Mouse (Mus musculus) neural tube, embryonic 14.5 days (tissue): ENCODE results near the gene Fmo1. TPM values are rescaled to one million over a fixed set of nuclear protein-coding genes. Genes with fewer than 3 reads are reported as not detected.

Experiments
- ATAC-seq: fragments of 200-750 bp; cut with Nextera tagmentation; 2 replicates; pipeline ENCODE4 v1.8.0; 2017; ENCODE audit warnings: low read depth, mild to moderate bottlenecking, moderate TSS enrichment, moderate library complexity
- H3K27ac ChIP-seq: fragments of 300-500 bp; sonication (generic); 2 replicates; pipeline ENCODE4 v1.5.1; 2014; ENCODE audit warnings: low read depth, mild to moderate bottlenecking, control low read depth, low read length, moderate library complexity, mixed read lengths
- H3K27me3 ChIP-seq: fragments of 300-500 bp; sonication (generic); 2 replicates; pipeline ENCODE4 v1.6.1; 2014; ENCODE audit warnings: low read length; ENCODE audit not compliant: control insufficient read depth, insufficient read depth
- H3K36me3 ChIP-seq: fragments of 300-500 bp; sonication (generic); 2 replicates; pipeline ENCODE4 v1.6.1; 2014; ENCODE audit warnings: low read length, mixed read lengths; ENCODE audit not compliant: control insufficient read depth, insufficient read depth
- H3K4me1 ChIP-seq: fragments of 300-500 bp; sonication (generic); 2 replicates; pipeline ENCODE4 v1.6.1; 2014; ENCODE audit warnings: low read length; ENCODE audit not compliant: control insufficient read depth, insufficient read depth
- H3K4me2 ChIP-seq: fragments of 300-500 bp; sonication (generic); 2 replicates; pipeline ENCODE4 v1.6.1; 2014; ENCODE audit warnings: mild to moderate bottlenecking, low read depth, low read length, control low read depth
- H3K4me3 ChIP-seq: fragments of 300-500 bp; sonication (generic); 2 replicates; pipeline ENCODE4 v1.5.1; 2014; ENCODE audit warnings: low read depth, low read length, control low read depth, mixed read lengths
- H3K9ac ChIP-seq: fragments of 300-500 bp; sonication (generic); replicated peaks from 2 replicates; pipeline ENCODE4 v1.6.1; 2014; ENCODE audit warnings: low read depth, mild to moderate bottlenecking, control low read depth, low read length, mixed read lengths
- H3K9me3 ChIP-seq: fragments of 300-500 bp; sonication (generic); 2 replicates; pipeline ENCODE4 v1.6.1; 2016; ENCODE audit warnings: low read length; ENCODE audit not compliant: control insufficient read depth
- WGBS: fragments of 180-500 bp; shearing (Covaris S2); extraction: QIAGEN DNeasy Blood & Tissue Kit; methylation state at CpG from one replicate; pipeline ENCODE4 v1.1.7; 2014; 5-methylcytosine and 5-hydroxymethylcytosine counted together
- polyA plus RNA-seq: library from polyadenylated mRNA; unstranded; fragments of >200 nt; fragmentation: Nextera tagmentation; extraction: Ambion mirVana; gene quantifications from 2 replicates; pipeline ENCODE4 v1.2.1, GENCODE M21; 2014

Fmo1 gene
- polyA plus RNA-seq, 1 experiment from 2014 or later = 9.1 TPM

DNA sequence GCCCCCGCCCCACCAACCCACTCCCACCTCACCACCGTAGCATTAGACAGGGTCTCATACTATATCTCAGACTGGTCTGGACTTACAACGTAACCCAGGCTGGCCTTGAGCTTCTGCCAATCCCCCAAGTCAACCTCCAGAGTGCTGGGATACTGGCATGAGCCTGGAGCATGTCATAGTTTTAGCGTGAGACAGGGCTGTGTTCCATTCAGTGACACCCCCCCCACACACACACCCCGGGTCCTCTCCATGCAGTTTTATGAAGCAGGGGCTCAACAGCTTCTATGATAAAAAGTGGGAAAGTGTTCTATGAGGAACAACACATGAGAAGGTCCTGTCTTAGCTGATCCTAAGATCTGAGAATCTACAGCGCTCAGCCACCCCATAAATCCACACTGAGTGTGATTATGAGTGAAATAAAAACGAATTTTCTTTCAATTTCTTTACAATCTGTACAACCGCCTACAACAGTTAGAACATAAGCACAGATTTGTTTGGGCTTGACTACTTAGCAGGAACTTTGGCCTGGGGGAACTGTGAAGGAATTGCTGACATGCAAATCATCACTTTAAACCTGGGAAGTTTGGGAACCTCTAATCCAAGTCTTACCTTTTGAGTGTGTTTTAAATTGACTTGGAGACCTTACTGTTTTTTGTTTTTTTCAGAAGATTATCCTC, 1.5 kb downstream of the Fmo1 start:
- ATAC-seq = no peak
- H3K27me3 ChIP-seq = no peaks in the 10 kb centered on the region
- H3K9ac ChIP-seq = no peak overlapping the region
- H3K4me1 ChIP-seq = no peaks in the 10 kb centered on the region
- no peak overlapping the region for H3K4me3 ChIP-seq
- no peaks in the 10 kb centered on the region for H3K36me3 ChIP-seq
- H3K9me3 ChIP-seq = no peaks in the 10 kb centered on the region
- no peak overlapping the region for H3K27ac ChIP-seq
- 87% methylated on average over 8 of the region's 8 CpGs for WGBS
- H3K4me2 ChIP-seq = no peak overlapping the region

DNA sequence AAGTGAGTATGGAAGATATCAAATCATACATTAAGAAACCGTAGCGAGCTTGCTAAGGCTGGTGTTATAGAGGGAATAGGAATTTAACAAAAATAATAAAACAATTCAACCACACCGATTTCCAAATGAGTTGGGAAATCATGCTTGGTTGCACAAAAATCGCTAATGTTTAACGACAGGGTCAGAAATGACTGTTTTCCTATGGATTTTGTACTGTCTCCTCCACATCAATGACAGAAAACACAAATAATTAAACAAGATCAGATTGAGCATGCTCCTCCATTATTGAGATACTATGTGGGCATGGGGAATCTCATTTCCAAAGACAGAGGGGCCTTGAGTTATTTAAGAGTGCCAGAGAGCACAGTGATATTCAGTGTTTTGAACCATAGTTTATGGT, 2.1 kb downstream of the Fmo1 start:
- H3K4me1 ChIP-seq = no peaks in the 10 kb centered on the region
- WGBS = 94% methylated on average over 5 of the region's 5 CpGs

GRCm38 (mm10) chr1:162863579-162863978, 2.8 kb downstream of the Fmo1 start:
- no peaks in the 10 kb centered on the region for H3K4me1 ChIP-seq
- no peaks in the 10 kb centered on the region for H3K9me3 ChIP-seq
- H3K27ac ChIP-seq = no peak overlapping the region
- ATAC-seq = no peak
- no peaks in the 10 kb centered on the region for H3K27me3 ChIP-seq
- H3K4me2 ChIP-seq = no peak overlapping the region
- no peak overlapping the region for H3K4me3 ChIP-seq
- no peaks in the 10 kb centered on the region for H3K36me3 ChIP-seq
- 93% methylated on average over 3 of the region's 3 CpGs for WGBS
- H3K9ac ChIP-seq = no peak overlapping the region

More for the DNA sequence above, 2.1 kb downstream of the Fmo1 start:
- no peaks in the 10 kb centered on the region for H3K36me3 ChIP-seq
- H3K9ac ChIP-seq = no peak overlapping the region
- no peaks in the 10 kb centered on the region for H3K27me3 ChIP-seq
- H3K4me3 ChIP-seq = no peak overlapping the region
- no peak overlapping the region for H3K4me2 ChIP-seq
- no peak for ATAC-seq
- no peak overlapping the region for H3K27ac ChIP-seq
- no peaks in the 10 kb centered on the region for H3K9me3 ChIP-seq

GRCm38 (mm10) chr1:162862328-162862727, 4.1 kb downstream of the Fmo1 start:
- H3K9ac ChIP-seq = no peak overlapping the region
- no peak overlapping the region for H3K27ac ChIP-seq
- no peak for ATAC-seq
- H3K4me3 ChIP-seq = no peak overlapping the region
- H3K9me3 ChIP-seq = no peaks in the 10 kb centered on the region
- H3K36me3 ChIP-seq = no peaks in the 10 kb centered on the region
- H3K4me2 ChIP-seq = no peak overlapping the region
- no peaks in the 10 kb centered on the region for H3K4me1 ChIP-seq
- H3K27me3 ChIP-seq = no peaks in the 10 kb centered on the region
- 24% methylated on average over 1 of the region's 1 CpGs for WGBS

- Histone ChIP-seq H3K9ac (no peak overlapping the region), H3K27ac (no peak overlapping the region), H3K27me3 (no peaks in the 10 kb centered on the region), H3K4me2 (no peak overlapping the region), H3K4me3 (no peak overlapping the region), H3K9me3 (no peaks in the 10 kb centered on the region), H3K4me1 (no peaks in the 10 kb centered on the region), H3K36me3 (no peaks in the 10 kb centered on the region)
- ATAC-seq = 0 out of 2 replicates have a peak, but pooled peaks have one; percentile 30
- WGBS = 74% methylated on average over 9 of the region's 9 CpGs
These were observed 6.3 kb downstream of the Fmo1 start for GRCm38 (mm10) chr1:162859996-162860605.

GRCm38 (mm10) chr1:162859545-162859976, 6.8 kb downstream of the Fmo1 start:
- WGBS = 61% methylated on average over 10 of the region's 10 CpGs
- no peak overlapping the region for H3K4me3 ChIP-seq

GRCm38 (mm10) chr1:162858748-162859130, 7.7 kb downstream of the Fmo1 start:
- no peaks in the 10 kb centered on the region for H3K9me3 ChIP-seq
- H3K4me3 ChIP-seq = 0 out of 2 replicates have a peak overlapping the region, but pooled peaks have one; percentile 3
- no peak overlapping the region for H3K9ac ChIP-seq
- no peaks in the 10 kb centered on the region for H3K36me3 ChIP-seq
- WGBS = 53% methylated on average over 12 of the region's 12 CpGs
- no peaks in the 10 kb centered on the region for H3K4me1 ChIP-seq
- no peaks in the 10 kb centered on the region for H3K27me3 ChIP-seq
- H3K27ac ChIP-seq = peak overlapping the region; percentile 57
- peak; percentile 61; the same call in 1 of the 2 replicates for ATAC-seq
- H3K4me2 ChIP-seq = peak overlapping the region; percentile 24; the same call in 1 of the 2 replicates

More at GRCm38 (mm10) chr1:162859545-162859976, 6.8 kb downstream of the Fmo1 start:
- Histone ChIP-seq H3K27me3 (no peaks in the 10 kb centered on the region), H3K36me3 (no peaks in the 10 kb centered on the region), H3K4me1 (no peaks in the 10 kb centered on the region), H3K9ac (no peak overlapping the region), H3K27ac (peak overlapping the region; percentile 57; the same call in 1 of the 2 replicates), H3K4me2 (no peak overlapping the region), H3K9me3 (no peaks in the 10 kb centered on the region)
- 0 out of 2 replicates have a peak, but pooled peaks have one; percentile 23 for ATAC-seq

- H3K27me3 ChIP-seq = no peaks in the 10 kb centered on the region
- peak; percentile 18; the same call in 1 of the 2 replicates for ATAC-seq
- 66% methylated on average over 18 of the region's 18 CpGs for WGBS
- peak overlapping the region; percentile 24; the same call in 1 of the 2 replicates for H3K4me2 ChIP-seq
- H3K36me3 ChIP-seq = no peaks in the 10 kb centered on the region
- no peaks in the 10 kb centered on the region for H3K4me1 ChIP-seq
- no peak overlapping the region for H3K4me3 ChIP-seq
- H3K27ac ChIP-seq = peak overlapping the region; percentile 57; the same call in 1 of the 2 replicates
- no peak overlapping the region for H3K9ac ChIP-seq
- H3K9me3 ChIP-seq = no peaks in the 10 kb centered on the region
These were observed 8.4 kb downstream of the Fmo1 start for GRCm38 (mm10) chr1:162857766-162858747.
